Comparison of ENCODE assay signal across 9 mouse cellular contexts in the genomic region with DNA sequence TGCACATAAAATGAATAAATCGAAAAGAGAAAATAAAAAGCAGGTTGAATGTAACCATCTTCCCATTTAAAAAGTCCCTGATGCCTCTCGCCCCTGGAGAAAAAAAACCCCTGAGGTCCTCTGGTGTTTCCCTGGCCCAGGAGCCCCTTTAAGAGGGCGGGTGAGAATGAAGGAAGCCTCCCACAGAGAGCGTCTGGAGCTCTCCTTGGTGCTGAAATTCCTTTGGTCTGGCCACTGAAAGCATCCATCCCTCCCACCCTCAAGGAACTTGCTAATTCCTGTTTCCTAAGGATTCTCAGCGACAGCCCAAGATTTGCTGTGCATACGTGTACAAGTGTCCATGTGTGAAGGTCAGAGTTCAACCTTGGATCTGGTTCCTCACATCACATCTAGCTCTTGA. TPM values are rescaled to one million over a fixed set of nuclear protein-coding genes. Genes with fewer than 3 reads are reported as not detected.
DNase-seq lines count a peak whose midpoint lies in the region; ATAC-seq lines count a peak whose summit lies in the region.
"Had no signal": no experiment of that assay in that cellular context is flagged by ENCODE, and none has a peak within 500 bp of the region (broad histone marks: within the 10 kb centered on the region; RNA-seq: fewer than 3 reads in every experiment).

No protein-coding gene starts in this region.

- no peaks in the 10 kb centered on the region for H3K27me3 ChIP-seq in midbrain, embryonic 11.5 days (ENCODE audit: control insufficient read depth, insufficient read depth, low read length)
- no peaks in the 10 kb centered on the region for H3K27me3 ChIP-seq in midbrain, embryonic 13.5 days
- H3K27me3 ChIP-seq: embryonic facial prominence, embryonic 15.5 days; megakaryocyte, embryonic 14.5 days had no signal

- no peak overlapping the region for H3K4me3 ChIP-seq in midbrain, embryonic 11.5 days (ENCODE audit: low read depth, low read length)
- H3K4me3 ChIP-seq in midbrain, embryonic 13.5 days (replicated peaks), result no peak overlapping the region
- H3K4me3 ChIP-seq: embryonic facial prominence, embryonic 15.5 days; megakaryocyte, embryonic 14.5 days had no signal

- no peaks in the 10 kb centered on the region for H3K36me3 ChIP-seq in midbrain, embryonic 11.5 days (ENCODE audit: control insufficient read depth, insufficient read depth, low read length)
- H3K36me3 ChIP-seq in midbrain, embryonic 13.5 days, result no peaks in the 10 kb centered on the region
- H3K36me3 ChIP-seq: embryonic facial prominence, embryonic 15.5 days had no signal

- 15% methylated on average over 6 of the region's 6 CpGs for WGBS in midbrain, embryonic 11.5 days
- WGBS in midbrain, embryonic 13.5 days, result 13% methylated on average over 6 of the region's 6 CpGs

- no peaks in the 10 kb centered on the region for H3K9me3 ChIP-seq in midbrain, embryonic 11.5 days (ENCODE audit: control insufficient read depth, low read length)
- no peaks in the 10 kb centered on the region for H3K9me3 ChIP-seq in midbrain, embryonic 13.5 days
- H3K9me3 ChIP-seq: embryonic facial prominence, embryonic 15.5 days; megakaryocyte, embryonic 14.5 days had no signal

- H3K9ac ChIP-seq in midbrain, embryonic 11.5 days (ENCODE audit: low read length), result no peak overlapping the region
- H3K9ac ChIP-seq in midbrain, embryonic 13.5 days (replicated peaks), result no peak overlapping the region
- H3K9ac ChIP-seq: embryonic facial prominence, embryonic 15.5 days had no signal

- no peak overlapping the region for H3K4me2 ChIP-seq in midbrain, embryonic 11.5 days
- H3K4me2 ChIP-seq in midbrain, embryonic 13.5 days (replicated peaks), result no peak overlapping the region
- H3K4me2 ChIP-seq: embryonic facial prominence, embryonic 15.5 days had no signal

- ATAC-seq in midbrain, embryonic 11.5 days (ENCODE audit: low FRiP score), result no peak
- ATAC-seq in midbrain, embryonic 13.5 days, result no peak
- ATAC-seq in megakaryocyte-erythroid progenitor cell, adult 5-6 weeks (replicated peaks; ENCODE audit: low FRiP score, low TSS enrichment, poor library complexity, severe bottlenecking), result peak; percentile 41

- no peak overlapping the region for H3K27ac ChIP-seq in midbrain, embryonic 11.5 days (ENCODE audit: low read depth, low read length)
- no peak overlapping the region for H3K27ac ChIP-seq in midbrain, embryonic 13.5 days
- H3K27ac ChIP-seq: embryonic facial prominence, embryonic 15.5 days had no signal

- peak; percentile 92 for DNase-seq in midbrain, embryonic 11.5 days (ENCODE audit: low spot score, missing footprints)
- DNase-seq in adrenal gland, postnatal 36 days, result peak; percentile 66 to 85
- DNase-seq in induced T-regulatory cell, adult 2 months (ENCODE audit: low read depth), result peak; percentile 85
- no peak for DNase-seq in frontal cortex, postnatal 10 days (ENCODE audit: low spot score in 2 of 2)
- DNase-seq in right cerebral cortex, postnatal 14 days, result no peak

- H3K4me1 ChIP-seq in midbrain, embryonic 11.5 days (ENCODE audit: control insufficient read depth, insufficient read depth, low read length), result peaks cover 9% of the 10 kb centered on the region; the same call in 1 of the 2 replicates
- peaks cover 11% of the 10 kb centered on the region; the same call in 1 of the 2 replicates for H3K4me1 ChIP-seq in midbrain, embryonic 13.5 days (replicated peaks)

RNA-seq across cellular contexts. Expression of a gene that starts 6.4 kb away (rescaled TPM):
- 15.4 and 18.8 TPM in 2 replicates for polyA plus RNA-seq in midbrain, embryonic 11.5 days (2014; fragmentation: Nextera tagmentation; extraction: Ambion mirVana)
- polyA plus RNA-seq in midbrain, embryonic 13.5 days (2015; fragmentation: Nextera tagmentation; extraction: Ambion mirVana), result 19.3 and 23.3 TPM in 2 replicates
- total RNA-seq in adrenal gland, postnatal 36 days (2021), result 10 to 100 TPM; 53.2 to 64.6 TPM
- total RNA-seq in megakaryocyte-erythroid progenitor cell, adult 5-6 weeks (2014; fragmentation: Nextera tagmentation), result 67.0 and 83.2 TPM in 2 replicates
- total RNA-seq in megakaryocyte-erythroid progenitor cell, adult 5-6 weeks (2017), result 9.9 and 14.0 TPM in 2 replicates

RNA-seq across cellular contexts. Expression of a gene that starts 6.5 kb away (rescaled TPM):
- polyA plus RNA-seq in midbrain, embryonic 11.5 days (2014; fragmentation: Nextera tagmentation; extraction: Ambion mirVana), result 63.2 and 68.4 TPM in 2 replicates
- polyA plus RNA-seq in midbrain, embryonic 13.5 days (2015; fragmentation: Nextera tagmentation; extraction: Ambion mirVana), result 94.5 and 96.3 TPM in 2 replicates
- total RNA-seq in adrenal gland, postnatal 36 days (2021), result 10 to 100 TPM; 80.3 to 99.6 TPM
- total RNA-seq in megakaryocyte-erythroid progenitor cell, adult 5-6 weeks (2014; fragmentation: Nextera tagmentation), result 54.1 and 79.5 TPM in 2 replicates
- total RNA-seq in megakaryocyte-erythroid progenitor cell, adult 5-6 weeks (2017), result 36.6 and 37.8 TPM in 2 replicates

RNA-seq across cellular contexts. Expression of a gene that starts 46.6 kb away (rescaled TPM):
- polyA plus RNA-seq in midbrain, embryonic 11.5 days (2014; fragmentation: Nextera tagmentation; extraction: Ambion mirVana), result 6.7 and 6.9 TPM in 2 replicates
- polyA plus RNA-seq in midbrain, embryonic 13.5 days (2015; fragmentation: Nextera tagmentation; extraction: Ambion mirVana), result 37.8 and 39.2 TPM in 2 replicates
- 10 to 100 TPM in 1 of 2 experiments, 1 to 10 TPM in 1; 9.9 to 16.6 TPM for total RNA-seq in adrenal gland, postnatal 36 days (2021)
- total RNA-seq in megakaryocyte-erythroid progenitor cell, adult 5-6 weeks (2014; fragmentation: Nextera tagmentation), result 22.8 and 26.4 TPM in 2 replicates
- total RNA-seq in megakaryocyte-erythroid progenitor cell, adult 5-6 weeks (2017), result 3.0 and 4.5 TPM in 2 replicates

RNA-seq across cellular contexts. Expression of a gene that starts 46.8 kb away (rescaled TPM):
- 50.2 and 52.7 TPM in 2 replicates for polyA plus RNA-seq in midbrain, embryonic 11.5 days (2014; fragmentation: Nextera tagmentation; extraction: Ambion mirVana)
- 58.3 and 58.5 TPM in 2 replicates for polyA plus RNA-seq in midbrain, embryonic 13.5 days (2015; fragmentation: Nextera tagmentation; extraction: Ambion mirVana)
- 10 to 100 TPM; 19.4 to 20.1 TPM for total RNA-seq in adrenal gland, postnatal 36 days (2021)
- total RNA-seq in megakaryocyte-erythroid progenitor cell, adult 5-6 weeks (2014; fragmentation: Nextera tagmentation), result 22.8 and 29.1 TPM in 2 replicates
- total RNA-seq in megakaryocyte-erythroid progenitor cell, adult 5-6 weeks (2017), result 30.5 and 38.6 TPM in 2 replicates

RNA-seq across cellular contexts. Expression of a gene that starts 49.4 kb away (rescaled TPM):
- polyA plus RNA-seq in midbrain, embryonic 11.5 days (2014; fragmentation: Nextera tagmentation; extraction: Ambion mirVana), result 92.2 and 104 TPM in 2 replicates
- polyA plus RNA-seq in midbrain, embryonic 13.5 days (2015; fragmentation: Nextera tagmentation; extraction: Ambion mirVana), result 64.1 and 64.9 TPM in 2 replicates
- 10 to 100 TPM; 51.4 to 55.6 TPM for total RNA-seq in adrenal gland, postnatal 36 days (2021)
- 97.7 and 118 TPM in 2 replicates for total RNA-seq in megakaryocyte-erythroid progenitor cell, adult 5-6 weeks (2014; fragmentation: Nextera tagmentation)
- total RNA-seq in megakaryocyte-erythroid progenitor cell, adult 5-6 weeks (2017), result 24.1 and 27.1 TPM in 2 replicates

Comparison
In these comparisons a context has a peak if more than half of its experiments do, and no peak if none do; other contexts are left out.
1. DNase-seq: peak in midbrain, embryonic 11.5 days (single experiment), adrenal gland, postnatal 36 days (2 of 2) and induced T-regulatory cell, adult 2 months (single experiment); none in frontal cortex, postnatal 10 days (0 of 2) and right cerebral cortex, postnatal 14 days (single experiment).